Mouse (Mus musculus) embryonic facial prominence, embryonic 11.5 days (tissue): Measurements from ENCODE around the gene Sdc4. TPM values are rescaled to one million over a fixed set of nuclear protein-coding genes. Genes with fewer than 3 reads are reported as not detected.

Source experiments
- polyA plus RNA-seq: library from polyadenylated mRNA; unstranded; fragments of >200 nt; fragmentation: Nextera tagmentation; extraction: Ambion mirVana; gene quantifications from 2 replicates; pipeline ENCODE4 v1.2.1, GENCODE M21; 2014

Gene Sdc4
- polyA plus RNA-seq, 1 experiment from 2014 or later: 19.2 TPM

Other genes with a start within 250 kb of the Sdc4 start
- gene Wfdc15a, start 243.8 kb downstream of the Sdc4 start, polyA plus RNA-seq: not detected in 2 replicates
- not detected in 2 replicates for gene Wfdc15b, start 222.2 kb downstream of the Sdc4 start, polyA plus RNA-seq
- gene Svs2, start 205.4 kb downstream of the Sdc4 start, polyA plus RNA-seq: not detected in 2 replicates
- gene Svs3b, start 187.2 kb downstream of the Sdc4 start, polyA plus RNA-seq: not detected in 2 replicates
- gene Svs4, start 165.4 kb downstream of the Sdc4 start, polyA plus RNA-seq: not detected in 2 replicates
- gene Svs3a, start 154.6 kb downstream of the Sdc4 start, polyA plus RNA-seq: not detected in 2 replicates
- gene Svs6, start 127.1 kb downstream of the Sdc4 start, polyA plus RNA-seq: not detected in 2 replicates
- not detected in 2 replicates for gene Svs5, start 111.1 kb downstream of the Sdc4 start, polyA plus RNA-seq
- 0.32 and 0.79 TPM in 2 replicates for gene Slpi, start 54.8 kb downstream of the Sdc4 start, polyA plus RNA-seq
- gene Rbpjl, start 40.7 kb downstream of the Sdc4 start, polyA plus RNA-seq: not detected in 2 replicates
- 1.2 and 1.3 TPM in 2 replicates for gene Matn4, start 38.7 kb downstream of the Sdc4 start, polyA plus RNA-seq
- gene Sys1, start 13.1 kb upstream of the Sdc4 start, polyA plus RNA-seq: 53.3 and 58.3 TPM in 2 replicates
- 2.6 and 4.3 TPM in 2 replicates for gene Gm20458, start 17.1 kb upstream of the Sdc4 start, polyA plus RNA-seq
- gene Trp53tg5, start 29.8 kb upstream of the Sdc4 start, polyA plus RNA-seq: not detected in 2 replicates
- gene Dbndd2, start 42.2 kb upstream of the Sdc4 start, polyA plus RNA-seq: 1.6 and 4.2 TPM in 2 replicates
- gene Pigt, start 53.6 kb upstream of the Sdc4 start, polyA plus RNA-seq: 38.4 and 43.3 TPM in 2 replicates
- 47.1 and 52.2 TPM in 2 replicates for gene Wfdc2, start 118.5 kb upstream of the Sdc4 start, polyA plus RNA-seq
- not detected in 2 replicates for gene Spint3, start 129.6 kb upstream of the Sdc4 start, polyA plus RNA-seq
- not detected in 2 replicates for gene Wfdc6a, start 141.6 kb upstream of the Sdc4 start, polyA plus RNA-seq
- not detected in 2 replicates for gene Eppin, start 149.7 kb upstream of the Sdc4 start, polyA plus RNA-seq
- gene Wfdc6b, start 169.6 kb upstream of the Sdc4 start, polyA plus RNA-seq: not detected in 2 replicates
- not detected in 2 replicates for gene Wfdc8, start 169.7 kb upstream of the Sdc4 start, polyA plus RNA-seq
- not detected in 2 replicates for gene Wfdc16, start 194.9 kb upstream of the Sdc4 start, polyA plus RNA-seq
- not detected in 2 replicates for gene Wfdc10, start 212.2 kb upstream of the Sdc4 start, polyA plus RNA-seq
- gene Wfdc9, start 212.7 kb upstream of the Sdc4 start, polyA plus RNA-seq: not detected in 2 replicates
- gene Wfdc11, start 230.2 kb upstream of the Sdc4 start, polyA plus RNA-seq: not detected in 2 replicates
- not detected in 2 replicates for gene Wfdc13, start 241.2 kb upstream of the Sdc4 start, polyA plus RNA-seq